Mouse (Mus musculus) mesoderm, embryonic 11.5 days (tissue): Measurements from ENCODE around the gene Astn2.
A peak's percentile ranks its signal among the peaks of the same experiment; 100 is the strongest.

Source experiments
- DNase-seq: peaks from one replicate; pipeline ENCODE4 v3.0.0-alpha.2; 2012; ENCODE audit warnings: low read depth, low spot score

Astn2 gene

GRCm38 (mm10) chr4:65678495-65678894 is 725.9 kb downstream of the Astn2 start:
- no peak for DNase-seq

- no peak for DNase-seq
These were observed 730.0 kb downstream of the Astn2 start for GRCm38 (mm10) chr4:65674267-65674978.

GRCm38 (mm10) chr4:65673418-65673933 is 730.9 kb downstream of the Astn2 start:
- no peak for DNase-seq

- DNase-seq = no peak
These were observed 732.1 kb downstream of the Astn2 start for GRCm38 (mm10) chr4:65672294-65672693.

- DNase-seq = no peak
These were observed 732.7 kb downstream of the Astn2 start for GRCm38 (mm10) chr4:65671585-65672184.

GRCm38 (mm10) chr4:65667030-65667610 is 737.3 kb downstream of the Astn2 start:
- DNase-seq = no peak

DNA sequence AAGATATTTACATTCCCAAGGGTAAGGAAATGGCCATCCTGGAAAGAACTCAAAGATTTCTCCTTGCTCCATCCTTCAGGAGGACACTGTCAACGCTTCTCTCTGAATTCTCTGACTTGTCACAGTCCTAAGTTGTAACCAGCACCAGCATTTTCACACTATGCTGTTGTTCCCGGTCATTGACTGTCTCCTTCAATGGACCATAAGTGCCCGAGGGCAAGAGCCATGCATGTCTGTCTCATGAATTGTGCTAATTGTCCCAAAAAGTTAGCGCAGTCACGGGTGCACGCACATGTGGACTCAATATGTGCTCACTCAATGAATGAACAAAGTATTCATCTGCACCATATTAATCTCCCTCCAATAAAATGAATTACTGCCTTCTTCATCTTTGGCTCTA is 741.2 kb downstream of the Astn2 start:
- peak; percentile 30 for DNase-seq

- peak; percentile 84 for DNase-seq
These were observed 749.7 kb downstream of the Astn2 start for GRCm38 (mm10) chr4:65654723-65655122.

GRCm38 (mm10) chr4:65642611-65643010 is 761.8 kb downstream of the Astn2 start:
- DNase-seq = peak; percentile 45

DNA sequence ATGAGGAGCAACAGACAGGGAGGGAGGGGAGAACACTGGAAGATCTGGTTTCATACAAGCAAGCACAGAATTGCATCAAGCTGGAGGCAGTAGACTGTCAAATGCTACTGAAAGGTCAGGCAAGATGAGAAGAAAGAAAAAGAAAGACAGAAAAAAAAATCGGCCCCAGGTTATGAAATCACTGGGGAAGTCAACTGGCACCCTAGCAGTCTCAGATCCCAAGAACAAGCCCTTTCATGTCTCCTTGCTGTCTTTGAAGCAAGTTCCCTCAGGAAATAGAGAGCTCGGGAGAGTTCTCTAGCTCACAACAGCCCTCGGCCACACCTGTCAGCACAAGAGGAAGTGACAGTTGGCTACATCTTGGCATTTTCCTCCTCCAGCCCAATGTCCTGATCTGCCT is 766.2 kb downstream of the Astn2 start:
- DNase-seq = no peak

DNA sequence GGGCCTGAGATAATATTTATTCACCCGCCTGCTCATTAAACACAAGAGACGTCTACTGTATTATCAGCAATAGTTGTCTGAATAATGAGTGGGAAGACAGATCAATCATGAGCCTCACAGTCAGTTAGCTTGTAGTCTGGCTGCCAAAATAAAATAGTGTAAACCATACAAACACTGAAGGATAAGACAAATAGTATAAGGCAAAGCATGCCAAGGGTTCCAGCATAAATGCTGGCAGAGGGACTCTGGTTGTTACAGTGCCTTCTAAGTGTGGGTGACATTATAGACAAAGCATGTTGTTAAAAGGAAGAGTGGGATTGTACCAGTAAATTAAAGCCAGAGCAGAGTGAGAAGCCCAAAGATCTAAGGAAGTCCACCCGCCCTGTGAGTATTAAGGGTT is 784.3 kb downstream of the Astn2 start:
- DNase-seq = no peak

- no peak for DNase-seq
These were observed 791.3 kb downstream of the Astn2 start for GRCm38 (mm10) chr4:65613135-65613534.

- peak; percentile 10 for DNase-seq
These were observed 793.5 kb downstream of the Astn2 start for GRCm38 (mm10) chr4:65610896-65611295.

DNA sequence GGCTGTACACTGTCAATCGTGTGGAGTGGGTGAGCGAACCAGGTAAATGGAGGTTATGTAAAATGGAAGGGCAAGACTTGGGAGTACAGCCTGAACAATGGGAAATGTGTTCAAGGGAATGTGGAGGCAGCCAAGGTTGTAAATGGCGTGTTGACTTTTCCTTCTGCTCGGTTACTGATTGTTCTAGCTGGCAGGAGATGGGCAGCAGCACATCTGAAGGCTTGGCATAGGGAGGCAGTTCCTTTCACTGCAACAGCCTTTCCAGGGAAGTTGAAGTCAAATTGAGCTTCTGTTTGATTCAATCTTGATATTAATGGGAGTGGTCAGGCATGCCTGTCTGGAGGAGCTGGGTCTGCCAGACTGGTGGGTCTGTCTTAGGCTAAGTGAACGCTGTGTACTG is 794.1 kb downstream of the Astn2 start:
- DNase-seq = no peak

GRCm38 (mm10) chr4:65608112-65608511 is 796.3 kb downstream of the Astn2 start:
- DNase-seq = no peak

DNA sequence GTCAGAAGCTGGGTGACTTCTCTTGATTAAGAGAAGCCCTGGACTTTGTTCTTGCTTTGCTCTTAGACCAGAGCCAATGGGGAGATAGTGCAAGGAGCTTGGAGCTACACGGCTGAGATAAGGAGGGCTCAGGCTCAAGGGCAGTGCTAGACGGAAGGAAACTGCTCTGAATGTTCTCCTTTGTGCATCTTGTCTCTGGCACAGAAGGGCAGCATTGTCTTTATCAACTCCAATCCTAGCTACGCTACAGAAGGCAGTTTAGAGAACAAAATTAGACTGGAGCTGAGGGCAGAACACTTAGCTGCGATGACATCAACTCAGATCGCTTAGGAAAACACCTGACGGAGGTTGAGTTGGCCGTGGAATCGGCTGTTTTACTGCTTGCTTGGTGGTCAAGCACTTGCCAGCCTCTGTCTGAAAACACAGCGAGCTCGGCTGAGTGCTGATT is 797.2 kb downstream of the Astn2 start:
- no peak for DNase-seq

- peak; percentile 44 for DNase-seq
These were observed 799.2 kb downstream of the Astn2 start for GRCm38 (mm10) chr4:65605151-65605702.

DNA sequence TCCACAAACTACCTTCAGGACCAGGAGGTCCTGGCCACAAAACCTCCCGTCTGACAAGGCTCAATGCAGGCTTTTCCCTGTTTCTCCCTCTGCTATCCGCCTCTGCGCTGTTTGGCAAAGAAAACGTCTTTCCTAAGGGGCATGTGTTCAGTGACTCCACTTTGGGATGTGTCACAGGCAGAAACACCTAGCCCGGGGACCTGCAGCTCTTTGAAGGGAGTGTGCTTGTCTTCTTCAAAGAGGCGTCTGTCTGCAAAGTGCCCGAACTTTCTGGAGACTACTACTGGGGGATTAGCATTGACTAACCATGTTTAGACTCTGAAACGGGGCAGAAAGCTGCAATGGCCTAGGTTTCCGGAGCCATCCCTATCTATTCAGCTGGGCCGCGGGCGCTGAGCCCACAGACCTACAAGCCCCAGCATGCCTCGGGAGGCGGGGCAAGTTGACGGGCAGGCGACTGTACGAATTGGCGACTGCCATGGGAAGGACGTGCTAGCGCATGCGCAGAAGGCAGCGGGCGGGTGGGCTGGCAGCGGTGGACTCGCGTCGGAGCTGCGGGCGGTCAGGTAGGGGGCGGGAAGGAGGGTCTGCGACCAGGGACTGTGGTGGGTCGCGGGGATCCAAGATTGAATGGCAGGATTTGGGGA is 799.8 kb downstream of the Astn2 start, which contains the start of gene Trim32:
Gene Trim32 (plus strand): TSS at position 483 of the 647 bp plus-strand sequence.
- DNase-seq = peak; percentile 97

DNA sequence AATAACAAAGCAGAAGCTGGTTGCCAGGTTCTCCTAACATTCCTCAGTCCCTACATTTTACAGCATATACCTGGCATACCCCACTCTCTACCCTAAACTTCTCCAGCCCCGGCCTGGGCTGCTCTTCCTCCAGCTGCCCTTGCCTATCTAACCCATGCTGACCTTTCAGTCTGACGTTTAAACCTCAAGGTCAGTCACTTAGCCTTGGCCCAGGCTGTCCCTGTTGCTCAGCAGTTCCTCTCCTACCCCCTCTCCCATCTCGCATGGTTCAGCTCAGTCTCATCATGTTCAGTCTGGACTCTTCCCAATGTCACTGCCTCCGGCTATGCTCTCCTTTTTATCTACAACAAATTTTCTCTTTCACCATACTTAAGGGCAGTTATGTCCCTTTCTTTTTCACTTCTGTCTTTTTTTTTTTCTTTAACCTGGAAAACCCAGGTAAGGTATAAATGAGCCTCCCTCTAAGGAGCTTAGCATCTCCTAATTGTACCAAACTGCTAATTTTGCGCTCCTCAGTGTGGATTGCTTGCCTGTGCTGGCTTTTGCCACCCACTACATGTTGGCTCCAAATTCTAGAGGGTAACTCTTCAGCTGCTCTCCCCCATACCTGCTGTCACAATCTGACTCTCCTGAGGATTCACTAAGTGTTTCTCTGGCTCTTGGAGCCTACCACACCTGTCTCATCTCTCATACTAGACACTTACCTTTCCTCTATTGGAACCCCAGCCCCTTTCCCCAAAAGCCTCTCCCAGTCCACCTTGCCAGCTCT is 809.6 kb downstream of the Astn2 start:
- no peak for DNase-seq

DNA sequence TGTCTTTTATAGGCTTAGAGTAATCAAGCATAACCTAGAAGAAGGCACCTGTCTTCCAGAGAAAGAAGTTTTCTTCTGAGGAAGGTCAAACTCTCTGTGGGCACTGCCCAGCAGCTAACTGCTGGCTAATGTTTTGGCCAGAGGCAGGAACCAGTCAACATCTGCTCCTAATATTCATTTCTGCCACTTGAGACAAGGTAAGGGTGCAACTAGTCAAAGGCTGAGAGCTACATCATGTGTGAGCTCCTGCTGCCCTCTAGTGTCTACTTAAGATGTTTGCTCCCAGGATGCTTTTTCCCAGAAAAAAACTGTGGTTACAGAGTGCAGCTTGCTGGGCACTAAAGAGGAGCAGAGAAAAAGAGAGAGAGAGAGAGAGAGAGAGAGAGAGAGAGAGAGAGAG is 814.6 kb downstream of the Astn2 start:
- DNase-seq = peak; percentile 82

DNA sequence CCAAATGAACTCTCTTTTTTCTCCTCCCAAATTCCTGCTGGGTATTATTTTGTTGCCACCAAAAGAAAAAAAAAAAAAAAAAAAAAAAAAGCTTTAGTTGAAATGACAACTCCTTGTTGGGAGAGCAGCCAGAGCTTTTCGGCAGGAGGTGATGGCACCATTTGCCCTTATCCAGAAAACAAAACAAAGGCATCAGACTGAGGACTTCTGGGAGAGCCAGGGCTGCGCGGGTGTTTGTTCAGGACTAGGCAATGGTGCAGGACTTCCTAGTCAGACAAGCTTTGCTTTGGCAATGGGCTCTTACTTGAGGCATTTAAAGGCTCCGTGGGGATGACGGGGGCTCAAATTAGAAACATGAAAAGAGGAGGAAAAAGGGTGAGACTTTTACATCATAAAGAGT is 817.5 kb downstream of the Astn2 start:
- no peak for DNase-seq
